Mouse (Mus musculus): ENCODE results near the gene Slc22a23. TPM values are rescaled to one million over a fixed set of nuclear protein-coding genes. Genes with fewer than 3 reads are reported as not detected.

The Slc22a23 gene
- polyA plus RNA-seq, 1 experiment from 2014 or later: 15.6 TPM

- Histone ChIP-seq H3K9me3 (replicated peaks) (no peaks in the 10 kb centered on the region), H3K4me2 (no peak overlapping the region), H3K4me3 (replicated peaks) (no peak overlapping the region), H3K27me3 (replicated peaks) (no peaks in the 10 kb centered on the region), H3K27ac (replicated peaks) (no peak overlapping the region), H3K36me3 (no peaks in the 10 kb centered on the region), H3K9ac (replicated peaks) (no peak overlapping the region), H3K4me1 (no peaks in the 10 kb centered on the region)
- no peak for ATAC-seq (ENCODE audit: low FRiP score)
- WGBS: 86% methylated on average over 2 of the region's 2 CpGs
Measured at GRCm38 (mm10) chr13:34312346-34313002, 32.5 kb downstream of the Slc22a23 start.

- H3K4me1 ChIP-seq: no peaks in the 10 kb centered on the region
- no peak overlapping the region for H3K9ac ChIP-seq (replicated peaks)
- H3K9me3 ChIP-seq (replicated peaks): no peaks in the 10 kb centered on the region
- ATAC-seq (ENCODE audit: low FRiP score): no peak
- no peak overlapping the region for H3K4me3 ChIP-seq (replicated peaks)
- no peak overlapping the region for H3K27ac ChIP-seq (replicated peaks)
- H3K36me3 ChIP-seq: no peaks in the 10 kb centered on the region
- H3K27me3 ChIP-seq (replicated peaks): no peaks in the 10 kb centered on the region
- no peak overlapping the region for H3K4me2 ChIP-seq
- 88% methylated on average over 2 of the region's 2 CpGs for WGBS
Measured at GRCm38 (mm10) chr13:34311593-34311992, 33.4 kb downstream of the Slc22a23 start.

- Histone ChIP-seq H3K27ac (replicated peaks) (no peak overlapping the region), H3K36me3 (no peaks in the 10 kb centered on the region; the same call in 1 of the 2 replicates), H3K9me3 (replicated peaks) (no peaks in the 10 kb centered on the region), H3K9ac (replicated peaks) (no peak overlapping the region), H3K27me3 (replicated peaks) (no peaks in the 10 kb centered on the region), H3K4me1 (no peaks in the 10 kb centered on the region), H3K4me3 (replicated peaks) (no peak overlapping the region), H3K4me2 (no peak overlapping the region)
- ATAC-seq (ENCODE audit: low FRiP score): no peak
- WGBS: 89% methylated on average over 3 of the region's 3 CpGs
Measured at GRCm38 (mm10) chr13:34308604-34308927, 36.4 kb downstream of the Slc22a23 start.

- H3K27me3 ChIP-seq (replicated peaks): no peaks in the 10 kb centered on the region
- no peak overlapping the region for H3K9ac ChIP-seq (replicated peaks)
- no peak overlapping the region for H3K4me3 ChIP-seq (replicated peaks)
- H3K27ac ChIP-seq (replicated peaks): no peak overlapping the region
- H3K36me3 ChIP-seq: no peaks in the 10 kb centered on the region; the same call in 1 of the 2 replicates
- H3K4me2 ChIP-seq: no peak overlapping the region
- no peaks in the 10 kb centered on the region for H3K9me3 ChIP-seq (replicated peaks)
- 50% methylated on average over 7 of the region's 7 CpGs for WGBS
- no peak for ATAC-seq (ENCODE audit: low FRiP score)
- H3K4me1 ChIP-seq: no peaks in the 10 kb centered on the region
Measured at GRCm38 (mm10) chr13:34307696-34308603, 37.0 kb downstream of the Slc22a23 start.

GRCm38 (mm10) chr13:34305964-34306671 is 38.9 kb downstream of the Slc22a23 start:
- ATAC-seq (ENCODE audit: low FRiP score): no peak
- Histone ChIP-seq H3K4me2 (no peak overlapping the region), H3K4me1 (no peaks in the 10 kb centered on the region), H3K27me3 (replicated peaks) (no peaks in the 10 kb centered on the region), H3K9me3 (replicated peaks) (no peaks in the 10 kb centered on the region), H3K9ac (replicated peaks) (no peak overlapping the region), H3K4me3 (replicated peaks) (no peak overlapping the region), H3K27ac (replicated peaks) (no peak overlapping the region), H3K36me3 (no peaks in the 10 kb centered on the region; the same call in 1 of the 2 replicates)
- 100% methylated on average over 2 of the region's 2 CpGs for WGBS

- Histone ChIP-seq H3K27ac (replicated peaks) (no peak overlapping the region), H3K9ac (replicated peaks) (no peak overlapping the region), H3K4me1 (no peaks in the 10 kb centered on the region), H3K36me3 (no peaks in the 10 kb centered on the region; the same call in 1 of the 2 replicates), H3K9me3 (replicated peaks) (no peaks in the 10 kb centered on the region), H3K27me3 (replicated peaks) (no peaks in the 10 kb centered on the region), H3K4me2 (no peak overlapping the region), H3K4me3 (replicated peaks) (no peak overlapping the region)
- 91% methylated on average over 3 of the region's 3 CpGs for WGBS
- no peak for ATAC-seq (ENCODE audit: low FRiP score)
Measured at GRCm38 (mm10) chr13:34304896-34305295, 40.1 kb downstream of the Slc22a23 start.

- 72% methylated on average over 6 of the region's 6 CpGs for WGBS
- Histone ChIP-seq H3K27ac (replicated peaks) (no peak overlapping the region), H3K36me3 (peaks cover 4% of the 10 kb centered on the region), H3K4me2 (no peak overlapping the region), H3K4me1 (no peaks in the 10 kb centered on the region), H3K9me3 (replicated peaks) (no peaks in the 10 kb centered on the region), H3K9ac (replicated peaks) (no peak overlapping the region), H3K4me3 (replicated peaks) (no peak overlapping the region), H3K27me3 (replicated peaks) (no peaks in the 10 kb centered on the region)
- ATAC-seq (ENCODE audit: low FRiP score): no peak
Measured at GRCm38 (mm10) chr13:34303386-34304016, 41.5 kb downstream of the Slc22a23 start.

GRCm38 (mm10) chr13:34301585-34301984 is 43.4 kb downstream of the Slc22a23 start:
- no peak overlapping the region for H3K27ac ChIP-seq (replicated peaks)
- ATAC-seq (ENCODE audit: low FRiP score): no peak
- no peaks in the 10 kb centered on the region for H3K27me3 ChIP-seq (replicated peaks)
- no peak overlapping the region for H3K9ac ChIP-seq (replicated peaks)
- WGBS: 34% methylated on average over 3 of the region's 3 CpGs
- no peak overlapping the region for H3K4me2 ChIP-seq
- H3K36me3 ChIP-seq: peaks cover 10% of the 10 kb centered on the region
- H3K9me3 ChIP-seq (replicated peaks): no peaks in the 10 kb centered on the region
- no peaks in the 10 kb centered on the region for H3K4me1 ChIP-seq
- H3K4me3 ChIP-seq (replicated peaks): no peak overlapping the region

GRCm38 (mm10) chr13:34299351-34300333 is 45.3 kb downstream of the Slc22a23 start:
- Histone ChIP-seq H3K27ac (replicated peaks) (no peak overlapping the region), H3K9ac (replicated peaks) (no peak overlapping the region), H3K4me3 (replicated peaks) (no peak overlapping the region), H3K4me2 (no peak overlapping the region), H3K4me1 (no peaks in the 10 kb centered on the region), H3K27me3 (replicated peaks) (no peaks in the 10 kb centered on the region), H3K36me3 (peaks cover 14% of the 10 kb centered on the region), H3K9me3 (replicated peaks) (no peaks in the 10 kb centered on the region)
- WGBS: 89% methylated on average over 7 of the region's 7 CpGs
- ATAC-seq (ENCODE audit: low FRiP score): no peak

- WGBS: 94% methylated on average over 5 of the region's 5 CpGs
- H3K4me3 ChIP-seq (replicated peaks): no peak overlapping the region
- H3K36me3 ChIP-seq: peaks cover 14% of the 10 kb centered on the region
- no peak for ATAC-seq (ENCODE audit: low FRiP score)
- no peaks in the 10 kb centered on the region for H3K9me3 ChIP-seq (replicated peaks)
- no peak overlapping the region for H3K27ac ChIP-seq (replicated peaks)
- H3K4me2 ChIP-seq: no peak overlapping the region
- H3K9ac ChIP-seq (replicated peaks): no peak overlapping the region
- no peaks in the 10 kb centered on the region for H3K4me1 ChIP-seq
- no peaks in the 10 kb centered on the region for H3K27me3 ChIP-seq (replicated peaks)
Measured at GRCm38 (mm10) chr13:34298674-34299073, 46.3 kb downstream of the Slc22a23 start.
